Mouse (Mus musculus): ENCODE data around the gene Prkar1a.

DNA sequence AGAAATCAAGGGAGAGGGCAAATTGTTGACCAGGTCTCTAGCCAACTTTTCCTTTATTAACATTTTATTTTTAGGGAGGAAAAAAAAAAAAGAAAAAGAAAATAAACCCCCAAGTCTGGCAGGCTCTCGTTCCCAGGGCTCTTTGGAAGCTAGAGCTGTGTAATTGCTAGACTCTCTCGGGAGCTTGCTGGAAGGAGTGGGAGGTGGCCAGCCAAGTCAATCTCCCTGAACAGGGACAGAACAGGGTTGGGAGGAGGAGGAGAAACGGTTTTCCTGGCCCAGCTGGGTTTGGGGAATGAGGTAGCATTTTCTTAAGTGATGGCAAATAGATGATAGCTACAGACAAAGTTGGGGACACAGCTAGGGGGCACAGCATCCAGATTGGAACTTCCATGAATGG lies 43.5 kb downstream of the Prkar1a start:
- TF ChIP-seq FLI1 (IDR thresholded peaks at IDR 0.05; ENCODE audit: low read length): no peak
- TF ChIP-seq GATA1 (IDR thresholded peaks at IDR 0.05; ENCODE audit: borderline replicate concordance, low read length): no peak

Measured in megakaryocyte, embryonic 14.5 days (primary cell).